Mouse (Mus musculus) inflammation-experienced regulatory T-cells, adult 6 months (primary cell): ENCODE data around the gene Gpd2. TPM values are rescaled to one million over a fixed set of nuclear protein-coding genes. Genes with fewer than 3 reads are reported as not detected.

Experiments used
- ATAC-seq: one replicate; pipeline ENCODE4 v1.8.0; 2017
- polyA plus RNA-seq, 3 experiments: library from polyadenylated mRNA; unstranded; fragments of 100-300 nt; shearing (Covaris generic); gene quantifications; one replicate each; pipeline ENCODE4 v1.2.1; 2017

The Gpd2 gene
- polyA plus RNA-seq, 3 experiments from 2014 or later: 13.9 to 21.8 (median 15.2) TPM

DNA sequence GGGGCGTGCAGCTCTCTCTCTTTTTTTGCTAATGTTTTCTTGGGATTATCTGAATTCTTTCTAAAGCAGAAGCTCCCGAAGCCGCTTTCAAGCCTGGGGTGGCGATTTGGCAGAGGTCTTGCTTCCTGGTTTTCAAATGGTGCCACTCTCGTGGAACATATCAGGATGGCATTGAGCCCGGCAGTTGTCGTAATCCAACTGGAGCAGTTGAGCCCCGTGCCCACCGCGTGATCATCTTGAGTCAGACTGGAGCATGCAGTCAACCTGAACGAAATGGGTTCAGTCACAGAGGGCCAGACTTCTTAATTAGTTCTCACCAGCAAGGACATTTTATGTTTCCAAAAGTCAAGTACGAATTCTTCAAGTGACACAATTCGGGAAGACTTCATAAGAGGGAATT lies 158.6 kb downstream of the Gpd2 start:
- no peak for ATAC-seq

DNA sequence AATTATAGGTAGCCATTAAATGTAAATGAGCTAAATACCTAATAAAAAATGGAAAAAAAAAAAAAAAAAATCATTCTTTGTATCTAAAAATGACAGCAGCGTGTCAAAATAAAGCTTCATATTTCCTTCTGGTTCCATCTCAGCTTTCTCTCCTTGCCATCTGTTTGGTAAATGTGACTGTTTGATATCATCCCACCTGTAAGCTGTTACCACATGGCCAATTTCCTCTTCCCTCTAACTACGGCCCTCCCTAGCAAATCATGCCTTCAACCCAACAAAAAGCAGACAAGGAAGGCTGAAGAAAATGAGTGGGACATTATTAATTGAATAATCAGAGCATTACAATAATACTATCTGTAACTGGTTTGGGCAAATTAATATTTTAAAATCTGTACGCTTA lies 160.3 kb downstream of the Gpd2 start:
- no peak for ATAC-seq

DNA sequence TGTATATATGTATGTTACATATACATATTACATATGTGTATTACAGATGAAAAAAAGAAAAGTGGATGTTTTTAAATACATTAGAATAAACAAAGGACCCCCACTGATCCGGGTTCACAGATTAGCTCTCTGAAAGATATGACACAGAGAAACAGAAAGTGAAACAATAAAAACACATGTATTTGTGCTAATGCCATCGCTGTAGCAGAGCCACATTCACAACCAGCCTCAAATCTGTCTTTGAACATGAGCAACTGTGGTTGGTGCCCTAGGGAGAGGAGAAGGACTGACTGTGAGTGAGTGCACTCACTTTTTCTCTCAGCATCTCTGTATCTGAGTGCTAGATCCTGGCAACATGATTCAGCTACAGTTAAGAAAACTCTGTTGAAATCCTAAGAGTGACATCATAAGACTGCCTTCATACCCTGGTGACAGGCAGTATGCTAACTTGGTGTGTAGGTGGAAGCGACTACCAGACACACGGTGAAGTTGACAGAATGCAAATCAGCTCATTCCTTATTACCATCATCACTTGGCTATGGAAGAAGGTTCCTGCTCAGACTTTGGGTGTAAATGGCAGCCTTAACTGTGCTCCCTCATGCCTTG lies 170.1 kb downstream of the Gpd2 start:
- ATAC-seq: peak; percentile 79

DNA sequence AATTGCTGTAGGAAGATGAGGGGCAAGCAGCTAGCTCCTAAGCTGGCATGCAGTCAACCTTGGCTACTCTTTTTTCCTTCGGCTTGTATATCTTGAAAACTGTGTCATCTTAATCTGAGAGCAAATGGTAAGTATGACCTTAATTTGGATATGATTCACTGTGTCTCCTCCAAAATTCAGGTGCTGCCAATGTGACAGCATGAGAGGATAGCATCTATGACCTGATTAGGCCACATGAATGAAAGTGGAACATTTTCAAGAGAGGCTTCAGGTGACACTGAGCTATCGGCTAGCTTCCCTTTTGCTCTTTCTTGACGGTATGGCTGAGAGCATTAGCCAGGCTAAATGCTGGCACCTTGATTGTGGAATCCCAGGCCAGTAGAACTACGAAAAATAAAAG lies 171.0 kb downstream of the Gpd2 start:
- ATAC-seq: no peak

DNA sequence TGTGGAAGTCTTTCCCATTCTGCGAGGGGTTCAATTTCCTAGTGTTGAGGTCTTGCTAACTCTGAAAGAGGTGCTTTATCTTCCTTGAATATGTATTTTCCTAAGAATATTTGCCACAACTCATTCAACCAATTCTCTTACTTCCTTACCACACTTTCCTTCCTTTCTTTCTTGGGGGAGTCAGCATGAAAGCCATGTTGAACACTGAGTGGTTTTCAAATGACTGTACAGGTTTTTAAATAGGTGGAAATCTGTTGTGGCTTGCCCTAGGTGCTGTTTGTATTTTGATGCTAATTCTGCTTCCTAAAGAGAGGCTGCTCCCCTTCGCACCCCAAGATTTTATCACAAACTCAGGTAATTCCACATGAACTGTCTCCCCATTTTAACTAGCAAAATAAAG lies 174.1 kb downstream of the Gpd2 start:
- no peak for ATAC-seq

DNA sequence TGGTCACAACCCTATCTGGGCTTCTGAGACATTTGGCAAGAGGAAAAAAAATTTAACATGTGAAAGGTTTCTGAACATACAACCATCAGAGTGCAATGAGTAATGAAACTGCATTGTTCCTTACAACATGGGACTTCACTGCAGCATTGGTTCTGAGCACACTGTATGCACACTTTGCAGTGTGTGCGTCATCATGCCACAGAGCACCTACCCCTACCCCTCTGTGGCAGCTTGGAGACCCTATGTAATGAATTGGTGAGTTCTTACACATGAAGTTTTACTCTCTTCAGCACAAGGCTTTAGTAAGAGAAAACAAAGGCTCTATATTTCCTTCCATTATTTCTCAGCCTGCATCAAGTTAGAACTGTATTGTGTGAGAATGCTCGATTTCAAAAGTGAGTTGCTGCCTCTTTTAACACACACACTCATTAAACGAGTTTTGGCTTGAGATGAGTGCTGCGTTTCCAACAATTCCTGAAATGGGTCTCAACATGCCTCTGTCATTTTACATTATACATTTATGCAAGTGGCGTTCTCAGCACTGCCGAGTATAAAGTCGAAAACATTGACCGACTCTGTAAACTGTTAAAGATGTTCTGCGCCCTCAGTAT lies 177.2 kb downstream of the Gpd2 start:
- no peak for ATAC-seq

DNA sequence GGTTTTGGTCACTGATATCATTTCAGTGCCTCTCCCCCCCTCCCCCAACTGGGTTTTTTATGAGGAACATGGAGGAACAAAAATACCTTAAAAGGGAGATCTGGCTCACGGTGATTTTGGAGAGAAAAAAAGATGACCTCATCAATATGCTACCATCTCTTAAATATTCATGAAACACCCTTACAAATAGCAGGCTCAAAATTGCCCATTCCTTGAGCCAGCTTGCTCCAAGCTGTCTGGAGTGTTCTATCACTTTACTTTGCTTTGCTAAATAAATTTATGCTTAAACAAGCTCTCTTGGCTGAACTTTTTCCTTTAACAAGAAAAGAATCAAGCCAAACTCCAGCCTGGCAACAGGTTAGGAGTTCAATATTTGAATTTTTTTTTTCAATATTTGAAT lies 179.3 kb downstream of the Gpd2 start:
- no peak for ATAC-seq

Other genes starting within 250 kb of the Gpd2 start
- gene Nr4a2, start 113.6 kb upstream of the Gpd2 start, polyA plus RNA-seq: 10 to 100 TPM in 1 of 3 experiments, 1 to 10 TPM in 2; 2.2 to 14.5 (median 3.7) TPM